ENCODE assay signal across 19 mouse cellular contexts in the genomic region with DNA sequence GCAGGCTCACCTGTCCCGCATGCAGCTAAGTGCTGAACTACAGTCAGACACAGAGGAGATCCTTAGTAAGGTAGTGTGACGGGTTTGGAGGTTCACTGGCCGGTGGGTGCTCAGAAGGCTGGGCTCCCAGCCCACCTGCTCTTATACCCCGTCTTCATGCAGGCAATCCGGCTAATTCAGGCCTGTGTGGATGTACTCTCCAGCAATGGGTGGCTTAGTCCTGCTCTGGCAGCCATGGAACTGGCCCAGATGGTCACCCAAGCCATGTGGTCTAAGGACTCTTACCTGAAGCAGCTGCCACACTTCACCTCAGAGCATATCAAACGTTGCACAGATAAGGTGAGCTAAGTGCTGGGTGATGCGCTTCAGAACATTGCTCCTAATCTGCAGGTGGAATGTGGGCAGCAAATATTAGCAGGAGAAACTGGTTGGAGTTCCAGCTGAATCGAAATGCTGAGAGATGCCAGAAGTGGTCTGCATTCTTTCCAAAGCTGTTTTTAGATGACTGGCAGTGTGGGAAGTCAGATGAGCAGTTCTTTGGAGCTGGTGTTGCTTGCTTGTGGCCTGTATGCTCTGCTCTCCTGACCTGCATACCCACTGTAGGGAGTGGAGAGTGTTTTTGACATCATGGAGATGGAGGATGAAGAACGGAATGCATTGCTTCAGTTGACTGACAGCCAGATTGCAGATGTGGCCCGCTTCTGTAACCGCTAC. TPM values are rescaled to one million over a fixed set of nuclear protein-coding genes. Genes with fewer than 3 reads are reported as not detected.
DNase-seq lines count a peak whose midpoint lies in the region; ATAC-seq and TF ChIP-seq lines count a peak whose summit lies in the region.
"Had no signal": no experiment of that assay in that cellular context is flagged by ENCODE, and none has a peak within 500 bp of the region (broad histone marks: within the 10 kb centered on the region; RNA-seq: fewer than 3 reads in every experiment).

No protein-coding gene starts in this region.

- H3K27ac ChIP-seq in heart, embryonic 12.5 days (ENCODE audit: poor library complexity, severe bottlenecking), result 0 out of 2 replicates have a peak overlapping the region, but pooled peaks have one; percentile 37
- peak overlapping the region; percentile 76 for H3K27ac ChIP-seq in heart, embryonic 16.5 days (ENCODE audit: low read length)
- no peak overlapping the region for H3K27ac ChIP-seq in heart, adult 2 months
- H3K27ac ChIP-seq in hindbrain, embryonic 13.5 days, result no peak overlapping the region
- H3K27ac ChIP-seq: embryonic facial prominence, embryonic 15.5 days; forebrain, embryonic 15.5 days; hindbrain, embryonic 14.5 days; intestine, embryonic 15.5 days had no signal

- no peak for TF ChIP-seq EP300 in heart, adult 2 months (IDR thresholded peaks at IDR 0.05; ENCODE audit: insufficient read depth, low read depth, low read length)

- 75% methylated on average over 11 of the region's 11 CpGs for WGBS in heart, embryonic 12.5 days
- 66% methylated on average over 11 of the region's 11 CpGs for WGBS in heart, embryonic 16.5 days
- 70% methylated on average over 11 of the region's 11 CpGs for WGBS in heart, adult 2 months
- 90% methylated on average over 11 of the region's 11 CpGs for WGBS in lung, adult 2 months
- 95% methylated on average over 11 of the region's 11 CpGs for WGBS in hindbrain, embryonic 13.5 days

- H3K4me3 ChIP-seq in heart, embryonic 12.5 days, result no peak overlapping the region
- no peak overlapping the region for H3K4me3 ChIP-seq in heart, embryonic 16.5 days (ENCODE audit: low read length)
- no peak overlapping the region for H3K4me3 ChIP-seq in heart, adult 2 months
- H3K4me3 ChIP-seq in lung, adult 2 months (replicated peaks; ENCODE audit: extremely low read depth, low read depth, low read length), result no peak overlapping the region
- no peak overlapping the region for H3K4me3 ChIP-seq in hindbrain, embryonic 13.5 days
- H3K4me3 ChIP-seq: embryonic facial prominence, embryonic 15.5 days; erythroblast, embryonic 14.5 days; forebrain, embryonic 15.5 days; intestine, embryonic 15.5 days had no signal

- no peak for DNase-seq in heart, adult 9 months (ENCODE audit: low spot score in 2 of 2)
- DNase-seq in heart, adult 2 months, result no peak
- DNase-seq in lung, postnatal 10 days, result peak; percentile 8
- DNase-seq in lung, adult 2 months, result no peak
- DNase-seq: adrenal gland, adult 2 months; adrenal gland, postnatal 25 days; cerebellum, adult 18-20 months; cerebellum, adult 9-11 months; cerebellum, postnatal 36 days; gastrocnemius, postnatal 36 days; kidney, adult 18-20 months had no signal

- no peak for TF ChIP-seq POLR2A in heart, adult 2 months (IDR thresholded peaks at IDR 0.05; ENCODE audit: insufficient read depth, low read depth, low read length)
- TF ChIP-seq POLR2A in lung, adult 2 months (IDR thresholded peaks at IDR 0.05; ENCODE audit: borderline replicate concordance, extremely low read depth, low read depth, low read length), result no peak

- H3K4me2 ChIP-seq in heart, embryonic 12.5 days, result no peak overlapping the region
- H3K4me2 ChIP-seq in heart, embryonic 16.5 days (ENCODE audit: low read depth, low read length), result no peak overlapping the region
- no peak overlapping the region for H3K4me2 ChIP-seq in hindbrain, embryonic 13.5 days
- H3K4me2 ChIP-seq: embryonic facial prominence, embryonic 15.5 days; forebrain, embryonic 15.5 days; hindbrain, embryonic 14.5 days; intestine, embryonic 15.5 days had no signal

- H3K36me3 ChIP-seq in heart, embryonic 12.5 days, result peaks cover 88% of the 10 kb centered on the region
- peaks cover 72% of the 10 kb centered on the region for H3K36me3 ChIP-seq in heart, embryonic 16.5 days (ENCODE audit: control insufficient read depth, insufficient read depth)
- peaks cover 1% of the 10 kb centered on the region; the same call in 1 of the 2 replicates for H3K36me3 ChIP-seq in heart, adult 2 months (ENCODE audit: control insufficient read depth, insufficient read depth, low read length)
- H3K36me3 ChIP-seq in hindbrain, embryonic 13.5 days, result peaks cover 93% of the 10 kb centered on the region

- intact Hi-C loops in heart, adult 2 months (cut with DNase I), result no loop called here

- H3K27me3 ChIP-seq in heart, embryonic 12.5 days (replicated peaks), result no peaks in the 10 kb centered on the region
- no peaks in the 10 kb centered on the region for H3K27me3 ChIP-seq in heart, embryonic 16.5 days (ENCODE audit: control insufficient read depth, insufficient read depth, low read length)
- no peaks in the 10 kb centered on the region for H3K27me3 ChIP-seq in heart, adult 2 months (ENCODE audit: control insufficient read depth, insufficient read depth, low read length)
- H3K27me3 ChIP-seq in hindbrain, embryonic 13.5 days, result no peaks in the 10 kb centered on the region
- H3K27me3 ChIP-seq: embryonic facial prominence, embryonic 15.5 days; forebrain, embryonic 15.5 days; intestine, embryonic 15.5 days had no signal

- no peak for TF ChIP-seq CTCF in heart, adult 2 months (IDR thresholded peaks at IDR 0.05)
- TF ChIP-seq CTCF in lung, adult 2 months (IDR thresholded peaks at IDR 0.05; ENCODE audit: insufficient read depth, low read length), result no peak

- peaks cover 4% of the 10 kb centered on the region; the same call in 1 of the 2 replicates for H3K4me1 ChIP-seq in heart, embryonic 12.5 days (replicated peaks)
- peaks cover 3% of the 10 kb centered on the region; the same call in 1 of the 2 replicates for H3K4me1 ChIP-seq in heart, embryonic 16.5 days (ENCODE audit: control insufficient read depth, insufficient read depth, low read length)
- peaks cover 2% of the 10 kb centered on the region; the same call in 1 of the 2 replicates for H3K4me1 ChIP-seq in heart, adult 2 months (ENCODE audit: control insufficient read depth, insufficient read depth, low read length)
- no peaks in the 10 kb centered on the region for H3K4me1 ChIP-seq in lung, adult 2 months (ENCODE audit: control insufficient read depth, insufficient read depth, low read length)
- no peaks in the 10 kb centered on the region for H3K4me1 ChIP-seq in hindbrain, embryonic 13.5 days (replicated peaks)
- H3K4me1 ChIP-seq: embryonic facial prominence, embryonic 15.5 days; forebrain, embryonic 15.5 days; intestine, embryonic 15.5 days had no signal

- H3K9me3 ChIP-seq in heart, embryonic 12.5 days (replicated peaks), result no peaks in the 10 kb centered on the region
- H3K9me3 ChIP-seq in heart, embryonic 16.5 days (replicated peaks; ENCODE audit: control insufficient read depth, low read length), result no peaks in the 10 kb centered on the region
- H3K9me3 ChIP-seq in hindbrain, embryonic 13.5 days, result no peaks in the 10 kb centered on the region
- H3K9me3 ChIP-seq: embryonic facial prominence, embryonic 15.5 days; forebrain, embryonic 15.5 days; intestine, embryonic 15.5 days had no signal

- no peak overlapping the region for H3K9ac ChIP-seq in heart, embryonic 12.5 days
- no peak overlapping the region for H3K9ac ChIP-seq in heart, embryonic 16.5 days (ENCODE audit: low read length)
- no peak overlapping the region for H3K9ac ChIP-seq in heart, adult 2 months (ENCODE audit: low read depth, low read length)
- H3K9ac ChIP-seq in hindbrain, embryonic 13.5 days, result no peak overlapping the region
- H3K9ac ChIP-seq: embryonic facial prominence, embryonic 15.5 days; forebrain, embryonic 15.5 days; hindbrain, embryonic 14.5 days; intestine, embryonic 15.5 days had no signal

- H3K79me2 ChIP-seq in heart, adult 2 months (replicated peaks; ENCODE audit: control insufficient read depth, insufficient read depth, low read length), result no peaks in the 10 kb centered on the region

- no peak; the same call in 1 of the 2 replicates for ATAC-seq in heart, embryonic 12.5 days (ENCODE audit: insufficient number of reproducible peaks, low FRiP score)
- ATAC-seq in heart, embryonic 16.5 days (replicated peaks; ENCODE audit: extremely low read depth, insufficient read depth, low FRiP score), result peak; percentile 75; the same call in 1 of the 2 replicates
- ATAC-seq in hindbrain, embryonic 13.5 days (ENCODE audit: low FRiP score), result no peak
- ATAC-seq: forebrain, embryonic 15.5 days; intestine, embryonic 15.5 days had no signal

RNA-seq across cellular contexts. Expression of a gene that starts 9.6 kb away (rescaled TPM):
- polyA plus RNA-seq in heart, embryonic 12.5 days (2016; fragmentation: Nextera tagmentation; extraction: Ambion mirVana), result 50.2 and 53.7 TPM in 2 replicates
- polyA plus RNA-seq in heart, embryonic 16.5 days (2015; fragmentation: Nextera tagmentation; extraction: Ambion mirVana), result 59.6 and 68.9 TPM in 2 replicates
- total RNA-seq in heart, adult 2 months (2021), result 10 to 100 TPM; 56.3 to 60.8 TPM
- 59.1 and 74.2 TPM in 2 replicates for polyA plus RNA-seq in heart, adult 2 months (2012; rRNA removed)
- polyA plus RNA-seq in lung, adult 2 months (2012; rRNA removed), result 46.7 and 67.3 TPM in 2 replicates
- polyA plus RNA-seq in hindbrain, embryonic 13.5 days (2015; fragmentation: Nextera tagmentation; extraction: Ambion mirVana), result 60.7 and 66.8 TPM in 2 replicates

RNA-seq across cellular contexts. Expression of a gene that starts 9.7 kb away (rescaled TPM):
- polyA plus RNA-seq in heart, embryonic 12.5 days (2016; fragmentation: Nextera tagmentation; extraction: Ambion mirVana), result 24.7 and 27.8 TPM in 2 replicates
- 20.3 and 23.4 TPM in 2 replicates for polyA plus RNA-seq in heart, embryonic 16.5 days (2015; fragmentation: Nextera tagmentation; extraction: Ambion mirVana)
- total RNA-seq in heart, adult 2 months (2021), result 10 to 100 TPM; 24.8 to 27.4 TPM
- polyA plus RNA-seq in heart, adult 2 months (2012; rRNA removed), result 45.6 and 64.8 TPM in 2 replicates
- polyA plus RNA-seq in lung, adult 2 months (2012; rRNA removed), result 74.4 and 86.6 TPM in 2 replicates
- polyA plus RNA-seq in hindbrain, embryonic 13.5 days (2015; fragmentation: Nextera tagmentation; extraction: Ambion mirVana), result 49.0 TPM in 2 replicates

RNA-seq across cellular contexts. Expression of a gene that starts 29.9 kb away (rescaled TPM):
- 48.8 and 49.5 TPM in 2 replicates for polyA plus RNA-seq in heart, embryonic 12.5 days (2016; fragmentation: Nextera tagmentation; extraction: Ambion mirVana)
- polyA plus RNA-seq in heart, embryonic 16.5 days (2015; fragmentation: Nextera tagmentation; extraction: Ambion mirVana), result 40.4 and 41.7 TPM in 2 replicates
- total RNA-seq in heart, adult 2 months (2021), result 10 to 100 TPM; 59.3 to 69.5 TPM
- polyA plus RNA-seq in heart, adult 2 months (2012; rRNA removed), result 34.0 and 58.7 TPM in 2 replicates
- polyA plus RNA-seq in lung, adult 2 months (2012; rRNA removed), result 41.4 and 52.0 TPM in 2 replicates
- 51.0 and 53.7 TPM in 2 replicates for polyA plus RNA-seq in hindbrain, embryonic 13.5 days (2015; fragmentation: Nextera tagmentation; extraction: Ambion mirVana)

RNA-seq across cellular contexts. Expression of a gene that starts 30.0 kb away (rescaled TPM):
- 1.8 and 2.3 TPM in 2 replicates for polyA plus RNA-seq in heart, embryonic 12.5 days (2016; fragmentation: Nextera tagmentation; extraction: Ambion mirVana)
- polyA plus RNA-seq in heart, embryonic 16.5 days (2015; fragmentation: Nextera tagmentation; extraction: Ambion mirVana), result 0.93 and 1.2 TPM in 2 replicates
- under 1 TPM; 0.36 to 0.60 TPM for total RNA-seq in heart, adult 2 months (2021)
- polyA plus RNA-seq in heart, adult 2 months (2012; rRNA removed), result 0.94 TPM in 2 replicates
- polyA plus RNA-seq in lung, adult 2 months (2012; rRNA removed), result 1.2 and 1.6 TPM in 2 replicates
- 1.7 and 2.0 TPM in 2 replicates for polyA plus RNA-seq in hindbrain, embryonic 13.5 days (2015; fragmentation: Nextera tagmentation; extraction: Ambion mirVana)
- polyA plus RNA-seq: erythroblast, embryonic 14.5 days had no signal

RNA-seq across cellular contexts. Expression of a gene that starts 32.0 kb away (rescaled TPM):
- 135 and 136 TPM in 2 replicates for polyA plus RNA-seq in heart, embryonic 12.5 days (2016; fragmentation: Nextera tagmentation; extraction: Ambion mirVana)
- 113 and 115 TPM in 2 replicates for polyA plus RNA-seq in heart, embryonic 16.5 days (2015; fragmentation: Nextera tagmentation; extraction: Ambion mirVana)
- 100 to 1,000 TPM; 150 to 165 TPM for total RNA-seq in heart, adult 2 months (2021)
- 64.0 and 151 TPM in 2 replicates for polyA plus RNA-seq in heart, adult 2 months (2012; rRNA removed)
- polyA plus RNA-seq in lung, adult 2 months (2012; rRNA removed), result 28.9 and 29.3 TPM in 2 replicates
- 74.2 and 79.5 TPM in 2 replicates for polyA plus RNA-seq in hindbrain, embryonic 13.5 days (2015; fragmentation: Nextera tagmentation; extraction: Ambion mirVana)

Comparison
In these comparisons a context has a peak if more than half of its experiments do, and no peak if none do; other contexts are left out.
1. H3K27ac ChIP-seq: peak in heart, embryonic 12.5 days (single experiment) and heart, embryonic 16.5 days (single experiment); none in heart, adult 2 months (single experiment) and hindbrain, embryonic 13.5 days (single experiment).